Mouse (Mus musculus): ENCODE measurements around the gene Srxn1.

The Srxn1 gene

GRCm38 (mm10) chr2:152089581-152089980, 15.7 kb upstream of the Srxn1 start:
- DNase-seq (ENCODE audit: extremely low spot score): no peak

DNA sequence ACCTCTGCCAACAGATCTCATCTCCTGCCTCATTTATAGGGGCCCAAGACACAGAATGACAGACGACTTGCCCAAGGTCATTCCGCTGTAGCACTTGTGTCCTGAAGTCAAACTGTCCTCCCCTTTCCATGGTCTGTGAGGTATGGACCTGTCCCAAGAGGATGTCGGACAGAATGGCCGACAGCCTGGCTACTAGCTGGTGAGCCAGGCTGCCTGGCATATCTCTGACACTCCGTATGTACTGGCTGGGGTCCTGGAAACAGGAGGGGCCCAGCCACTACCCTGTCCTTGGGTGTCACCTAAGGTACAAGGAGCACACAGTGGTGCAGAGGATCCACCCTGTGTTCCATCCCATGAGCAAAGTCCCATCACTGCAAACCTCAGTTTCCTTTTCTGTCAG, 14.8 kb upstream of the Srxn1 start:
- DNase-seq (ENCODE audit: extremely low spot score): no peak

- peak; percentile 48 for DNase-seq (ENCODE audit: extremely low spot score)
These were observed 13.8 kb upstream of the Srxn1 start for GRCm38 (mm10) chr2:152091342-152092056.

- DNase-seq (ENCODE audit: extremely low spot score): no peak
These were observed 12.4 kb upstream of the Srxn1 start for GRCm38 (mm10) chr2:152092927-152093326.

DNA sequence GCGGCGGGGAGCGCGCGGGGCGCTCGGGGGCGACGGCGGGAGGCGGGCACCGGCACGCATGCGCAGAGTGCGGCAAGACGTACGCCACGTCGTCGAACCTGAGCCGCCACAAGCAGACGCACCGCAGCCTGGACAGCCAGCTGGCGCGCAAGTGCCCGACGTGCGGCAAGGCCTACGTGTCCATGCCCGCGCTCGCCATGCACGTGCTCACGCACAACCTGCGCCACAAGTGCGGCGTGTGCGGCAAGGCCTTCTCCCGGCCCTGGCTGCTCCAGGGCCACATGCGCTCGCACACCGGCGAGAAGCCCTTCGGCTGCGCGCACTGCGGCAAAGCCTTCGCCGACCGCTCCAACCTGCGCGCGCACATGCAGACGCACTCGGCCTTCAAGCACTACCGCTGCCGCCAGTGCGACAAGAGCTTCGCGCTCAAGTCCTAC, 11.9 kb upstream of the Srxn1 start:
- DNase-seq (ENCODE audit: extremely low spot score): peak; percentile 51

GRCm38 (mm10) chr2:152094856-152095545, 10.3 kb upstream of the Srxn1 start:
- DNase-seq (ENCODE audit: extremely low spot score): peak; percentile 53

- DNase-seq (ENCODE audit: extremely low spot score): no peak
These were observed 8.4 kb upstream of the Srxn1 start for GRCm38 (mm10) chr2:152096922-152097321.

GRCm38 (mm10) chr2:152097916-152098315, 7.4 kb upstream of the Srxn1 start:
- DNase-seq (ENCODE audit: extremely low spot score): no peak

DNA sequence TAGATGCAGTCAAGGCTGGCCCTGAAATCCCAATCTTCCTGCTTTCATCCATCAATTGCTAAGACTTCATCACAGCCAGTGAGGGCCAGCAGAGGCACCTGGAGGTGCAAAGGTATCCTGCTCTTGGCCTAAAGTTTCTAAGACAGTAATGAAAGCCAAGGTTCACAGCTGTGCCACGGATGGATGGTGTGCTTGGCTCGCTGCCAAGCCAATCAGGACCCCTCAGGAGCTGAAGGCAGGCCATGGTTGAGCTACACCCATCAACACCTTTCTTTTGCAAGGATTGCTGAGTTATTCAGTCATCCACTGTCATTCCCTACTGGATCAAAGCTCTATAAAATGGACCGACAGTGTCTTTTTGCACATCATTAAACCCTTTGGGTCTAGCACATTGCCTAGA, 5.8 kb upstream of the Srxn1 start:
- no peak for DNase-seq (ENCODE audit: extremely low spot score)

- no peak for DNase-seq (ENCODE audit: extremely low spot score)
These were observed 3.6 kb upstream of the Srxn1 start for GRCm38 (mm10) chr2:152101761-152102160.

GRCm38 (mm10) chr2:152102369-152102768, 2.9 kb upstream of the Srxn1 start:
- DNase-seq (ENCODE audit: extremely low spot score): no peak

DNA sequence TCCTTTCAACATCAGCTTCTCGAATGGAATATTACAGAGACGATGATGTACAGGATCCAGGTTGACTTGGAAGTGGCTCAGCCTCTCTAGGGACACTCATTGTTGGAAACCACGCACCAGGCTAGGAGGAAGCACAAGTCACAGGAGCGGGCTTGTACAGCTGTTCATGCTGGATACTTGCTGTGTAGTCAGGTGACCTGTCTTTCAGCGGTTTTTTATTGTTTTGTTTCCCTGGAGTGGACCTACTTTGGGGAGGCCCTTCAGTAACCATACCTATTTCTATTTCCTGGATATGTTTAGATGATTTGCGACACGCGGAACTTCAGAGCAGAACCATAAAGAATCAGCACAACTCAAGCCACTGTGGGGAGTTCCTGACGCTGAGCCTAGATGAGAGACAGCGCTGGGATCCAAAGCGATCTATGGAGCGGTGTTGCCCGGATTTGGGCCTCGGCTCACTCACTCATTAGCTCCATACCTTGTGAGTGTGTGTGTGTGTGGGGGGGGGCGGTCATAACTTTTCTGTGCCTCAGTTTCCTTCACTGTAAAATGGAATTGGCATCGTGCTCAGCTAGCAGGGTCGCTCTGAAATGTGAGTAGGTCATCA, 502 bp upstream of the Srxn1 start:
- DNase-seq (ENCODE audit: extremely low spot score): no peak

- DNase-seq (ENCODE audit: extremely low spot score): no peak
These were observed 894 bp downstream of the Srxn1 start for GRCm38 (mm10) chr2:152106225-152106595.

DNA sequence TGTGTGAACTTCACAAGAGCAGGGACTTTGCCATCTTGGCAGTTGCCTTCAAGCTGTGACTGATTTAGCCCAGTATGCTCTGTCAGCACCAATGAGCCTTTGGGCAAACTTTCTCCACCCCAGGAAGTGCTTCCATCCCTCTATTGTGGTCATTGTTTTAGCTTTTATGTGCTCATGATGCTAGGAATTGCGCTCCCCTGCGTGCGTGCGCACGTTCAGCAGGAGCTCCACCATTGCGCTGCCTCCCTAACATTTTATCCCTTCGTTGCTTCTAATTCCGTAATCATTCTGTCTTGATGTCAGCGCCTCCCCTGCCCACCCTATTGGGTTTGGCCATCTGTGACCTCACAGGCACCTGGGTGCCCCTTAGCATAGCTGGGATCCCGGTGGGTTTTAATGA, 1.3 kb downstream of the Srxn1 start:
- no peak for DNase-seq (ENCODE audit: extremely low spot score)

- no peak for DNase-seq (ENCODE audit: extremely low spot score)
These were observed 3.4 kb downstream of the Srxn1 start for GRCm38 (mm10) chr2:152108702-152109101.

DNA sequence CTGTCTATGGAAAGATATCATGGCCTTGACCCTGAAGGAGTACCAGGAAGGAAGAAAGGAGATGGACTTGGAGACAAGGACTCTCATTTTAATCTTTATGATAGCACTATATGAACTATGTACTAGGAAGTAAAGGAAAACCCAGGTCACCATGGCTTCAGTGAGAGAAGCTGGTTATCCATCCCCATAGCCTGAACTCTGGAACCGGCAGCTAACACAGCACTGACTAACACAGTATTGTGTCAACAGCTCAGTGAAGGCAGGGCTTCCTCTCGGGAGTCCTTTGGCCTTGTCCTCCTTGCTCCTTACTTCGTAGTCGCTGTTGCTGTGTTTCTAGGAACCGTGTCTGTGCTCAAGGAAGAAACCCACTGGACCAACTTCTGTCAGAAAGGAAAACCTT, 4.1 kb downstream of the Srxn1 start:
- no peak for DNase-seq (ENCODE audit: extremely low spot score)

DNA sequence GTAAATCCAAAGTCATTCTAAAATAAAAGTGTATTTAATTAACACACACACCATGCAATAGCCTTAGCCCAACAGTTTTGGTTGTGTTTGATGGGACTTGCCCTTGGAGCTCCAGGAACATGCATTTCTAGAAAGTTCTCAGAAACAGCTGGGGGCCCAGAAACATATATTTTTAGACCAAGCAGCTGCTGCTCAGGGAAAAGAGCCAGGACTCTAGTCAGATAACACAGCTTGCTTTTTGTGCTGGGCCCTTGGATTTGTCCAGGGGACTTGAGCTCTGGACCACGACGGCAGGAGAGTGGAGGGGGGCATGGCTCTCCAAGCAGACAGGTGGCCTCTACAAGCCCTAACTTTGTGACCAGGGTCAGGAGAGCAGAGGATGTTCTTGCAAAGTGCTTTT, 6.0 kb downstream of the Srxn1 start:
- DNase-seq (ENCODE audit: extremely low spot score): no peak

- peak; percentile 92 for DNase-seq (ENCODE audit: extremely low spot score)
These were observed 6.6 kb downstream of the Srxn1 start for GRCm38 (mm10) chr2:152111920-152112319.

- DNase-seq (ENCODE audit: extremely low spot score): no peak
These were observed 7.2 kb downstream of the Srxn1 start for GRCm38 (mm10) chr2:152112490-152112889.

DNA sequence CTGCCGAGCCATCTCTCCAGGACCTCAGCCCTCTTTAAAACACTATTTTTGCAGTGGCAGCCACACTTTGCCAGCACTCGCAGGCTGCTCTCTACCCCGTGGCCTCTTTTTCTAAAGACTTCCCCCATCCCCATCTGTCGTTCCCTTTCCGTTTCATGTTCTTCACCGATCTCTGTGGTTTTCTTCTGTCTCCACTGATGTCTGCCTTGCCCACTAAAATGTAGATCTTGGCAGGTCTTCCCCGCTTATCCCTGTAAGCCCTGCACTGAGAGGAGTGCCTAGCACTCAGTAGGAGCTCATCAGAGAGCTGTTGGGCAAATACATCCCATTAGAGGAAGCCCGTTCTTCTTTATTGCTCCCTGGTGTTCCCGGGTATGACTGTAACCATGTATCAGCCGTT, 7.7 kb downstream of the Srxn1 start:
- DNase-seq (ENCODE audit: extremely low spot score): no peak

DNA sequence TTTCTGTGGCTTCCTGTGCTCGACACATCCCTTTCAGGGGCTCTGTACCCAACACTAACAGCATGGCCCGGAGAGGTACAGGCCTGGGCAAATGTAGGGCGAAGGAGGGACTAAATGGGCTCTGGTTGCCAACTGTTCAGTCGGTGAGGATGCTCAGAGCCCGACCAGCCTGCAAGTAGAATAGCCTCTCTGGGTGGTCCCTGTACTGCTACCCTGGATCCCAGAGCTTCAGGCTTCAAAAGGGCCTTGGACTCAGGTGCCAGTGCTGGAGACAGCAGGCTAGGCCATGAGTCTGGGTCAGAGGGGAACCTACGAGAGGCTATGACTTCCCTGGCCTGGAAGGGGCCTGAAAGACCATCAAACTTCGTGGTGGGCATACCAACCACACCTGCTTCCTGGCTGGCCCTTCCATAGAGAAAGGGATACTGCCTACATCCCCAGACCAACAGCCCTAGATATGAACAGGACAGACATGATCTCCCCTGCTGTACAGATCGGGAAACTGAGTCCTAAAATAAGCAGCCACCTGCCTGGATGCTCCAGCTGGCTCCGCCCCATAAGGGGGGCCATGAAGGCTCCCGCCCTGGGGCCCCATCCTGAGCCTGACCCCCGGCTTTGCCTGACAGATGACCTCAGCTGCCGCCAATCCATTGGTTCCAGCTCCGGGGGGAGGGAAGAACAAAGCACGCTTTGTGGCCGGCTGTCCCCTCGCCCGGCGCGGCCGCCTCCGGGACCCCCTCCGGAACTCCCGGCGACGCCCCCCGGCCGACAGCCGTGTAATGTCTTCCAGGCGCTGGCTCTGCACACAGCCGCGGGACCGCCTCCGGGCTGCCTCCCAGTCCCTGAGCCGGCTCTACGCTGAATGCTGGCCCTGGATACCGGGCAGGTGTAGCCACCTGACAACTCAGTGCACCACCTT, 9.0 kb downstream of the Srxn1 start:
- DNase-seq (ENCODE audit: extremely low spot score): peak; percentile 67

DNA sequence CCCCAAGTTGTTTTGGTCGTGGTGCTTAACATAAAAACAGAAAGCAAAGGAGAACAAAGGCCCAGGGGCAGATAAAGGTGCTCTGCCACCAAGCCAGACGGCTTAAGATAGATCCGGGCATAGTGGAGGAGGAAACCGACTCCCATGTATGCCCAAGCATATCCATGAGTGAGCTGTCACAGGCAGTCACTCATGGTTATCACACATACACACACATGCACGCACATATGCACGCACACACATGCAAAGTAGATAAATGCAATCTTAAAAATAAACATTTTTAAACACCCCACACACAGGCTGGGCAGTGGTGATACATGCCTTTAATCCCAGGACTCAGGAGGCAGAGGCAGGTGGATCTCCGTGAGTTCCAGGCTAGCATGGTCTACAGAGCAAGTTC, 12.4 kb downstream of the Srxn1 start:
- no peak for DNase-seq (ENCODE audit: extremely low spot score)

Measured in embryo, embryonic 9.5 days (tissue).